Mouse (Mus musculus) neural tube, embryonic 14.5 days (tissue): Measurements from ENCODE around the gene 9130008F23Rik. TPM values are rescaled to one million over a fixed set of nuclear protein-coding genes. Genes with fewer than 3 reads are reported as not detected.

Experiments used
- ATAC-seq: fragments of 200-750 bp; cut with Nextera tagmentation; 2 replicates; pipeline ENCODE4 v1.8.0; 2017; ENCODE audit warnings: low read depth, mild to moderate bottlenecking, moderate TSS enrichment, moderate library complexity
- H3K27ac ChIP-seq: fragments of 300-500 bp; sonication (generic); 2 replicates; pipeline ENCODE4 v1.5.1; 2014; ENCODE audit warnings: low read depth, mild to moderate bottlenecking, control low read depth, low read length, moderate library complexity, mixed read lengths
- H3K27me3 ChIP-seq: fragments of 300-500 bp; sonication (generic); 2 replicates; pipeline ENCODE4 v1.6.1; 2014; ENCODE audit warnings: low read length; ENCODE audit not compliant: control insufficient read depth, insufficient read depth
- H3K36me3 ChIP-seq: fragments of 300-500 bp; sonication (generic); 2 replicates; pipeline ENCODE4 v1.6.1; 2014; ENCODE audit warnings: low read length, mixed read lengths; ENCODE audit not compliant: control insufficient read depth, insufficient read depth
- H3K4me1 ChIP-seq: fragments of 300-500 bp; sonication (generic); 2 replicates; pipeline ENCODE4 v1.6.1; 2014; ENCODE audit warnings: low read length; ENCODE audit not compliant: control insufficient read depth, insufficient read depth
- H3K4me2 ChIP-seq: fragments of 300-500 bp; sonication (generic); 2 replicates; pipeline ENCODE4 v1.6.1; 2014; ENCODE audit warnings: mild to moderate bottlenecking, low read depth, low read length, control low read depth
- H3K4me3 ChIP-seq: fragments of 300-500 bp; sonication (generic); 2 replicates; pipeline ENCODE4 v1.5.1; 2014; ENCODE audit warnings: low read depth, low read length, control low read depth, mixed read lengths
- H3K9ac ChIP-seq: fragments of 300-500 bp; sonication (generic); replicated peaks from 2 replicates; pipeline ENCODE4 v1.6.1; 2014; ENCODE audit warnings: low read depth, mild to moderate bottlenecking, control low read depth, low read length, mixed read lengths
- H3K9me3 ChIP-seq: fragments of 300-500 bp; sonication (generic); 2 replicates; pipeline ENCODE4 v1.6.1; 2016; ENCODE audit warnings: low read length; ENCODE audit not compliant: control insufficient read depth
- WGBS: fragments of 180-500 bp; shearing (Covaris S2); extraction: QIAGEN DNeasy Blood & Tissue Kit; methylation state at CpG from one replicate; pipeline ENCODE4 v1.1.7; 2014; 5-methylcytosine and 5-hydroxymethylcytosine counted together
- polyA plus RNA-seq: library from polyadenylated mRNA; unstranded; fragments of >200 nt; fragmentation: Nextera tagmentation; extraction: Ambion mirVana; gene quantifications from 2 replicates; pipeline ENCODE4 v1.2.1, GENCODE M21; 2014

9130008F23Rik gene
- polyA plus RNA-seq = 0.45 and 0.59 TPM in 2 replicates

DNA sequence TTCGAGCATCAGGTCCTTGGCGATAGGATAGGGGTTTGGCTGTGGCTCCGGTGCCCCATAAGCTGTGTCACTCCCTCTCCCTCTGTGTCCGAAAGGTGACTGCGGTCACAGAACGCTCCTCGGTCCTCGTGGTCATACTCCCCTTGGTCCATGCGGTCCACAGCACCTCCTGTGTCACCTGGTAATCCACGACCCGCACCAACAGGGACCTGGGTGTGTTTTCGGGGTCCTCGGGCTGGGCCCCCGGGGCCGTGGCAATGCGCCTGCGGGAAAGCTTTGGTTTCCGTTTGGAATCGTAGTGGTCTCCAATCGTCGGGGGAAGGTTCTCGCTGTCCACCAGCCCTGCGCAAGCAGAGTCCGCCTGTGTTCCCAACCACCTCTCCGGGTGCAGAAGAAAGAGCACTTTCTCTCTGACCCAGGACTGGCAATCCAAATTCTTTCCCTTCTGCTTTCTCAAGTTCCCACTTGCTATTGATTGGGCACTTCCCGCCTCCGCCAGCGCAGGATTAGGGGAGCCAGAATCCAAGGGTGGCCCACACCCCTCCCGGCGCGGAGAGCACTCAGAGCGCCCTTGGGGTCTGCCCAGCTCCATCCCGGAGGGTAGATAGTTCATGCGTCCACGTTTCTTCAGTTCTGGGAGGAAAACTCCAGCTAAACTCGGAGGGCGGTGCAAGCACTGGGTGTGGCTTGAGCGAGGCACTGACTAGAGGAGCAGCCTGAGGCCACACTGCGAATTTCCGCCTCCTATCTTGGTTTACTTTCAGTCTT is at the start of gene 9130008F23Rik:
Gene 9130008F23Rik, minus strand, starts transcription at position 636 of the 768 bp plus-strand sequence.
- Histone ChIP-seq H3K27me3 (no peaks in the 10 kb centered on the region), H3K4me1 (no peaks in the 10 kb centered on the region), H3K36me3 (no peaks in the 10 kb centered on the region), H3K9me3 (no peaks in the 10 kb centered on the region), H3K4me2 (peak within 1 kb of the TSS; percentile 82), H3K27ac (no peak within 1 kb of the TSS), H3K4me3 (peak within 1 kb of the TSS; percentile 39), H3K9ac (peak within 1 kb of the TSS; percentile 33; the same call in 1 of the 2 replicates)
- ATAC-seq = peak; percentile 73
- WGBS = under 1% methylated on average over 40 of the region's 40 CpGs

DNA sequence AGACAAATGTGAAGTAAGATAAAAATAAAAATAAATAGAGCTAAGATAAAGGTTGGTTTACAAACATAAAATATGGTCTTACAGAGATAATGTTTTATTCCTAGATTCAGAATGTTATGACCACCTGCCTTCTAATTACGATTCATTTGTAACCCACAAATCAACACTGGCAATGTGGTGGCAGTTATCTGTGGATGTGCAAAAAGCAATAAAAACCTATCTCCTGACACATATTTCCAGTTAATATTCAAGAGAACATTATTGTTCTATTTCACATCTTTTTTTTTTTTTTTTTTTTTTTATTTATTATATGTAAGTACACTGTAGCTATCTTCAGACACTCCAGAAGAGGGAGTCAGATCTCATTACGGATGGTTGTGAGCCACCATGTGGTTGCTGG is 35.1 kb upstream of the 9130008F23Rik start:
- H3K36me3 ChIP-seq = no peaks in the 10 kb centered on the region
- no peak overlapping the region for H3K4me3 ChIP-seq
- no peak for ATAC-seq
- H3K9me3 ChIP-seq = no peaks in the 10 kb centered on the region
- no peak overlapping the region for H3K9ac ChIP-seq
- no peaks in the 10 kb centered on the region for H3K4me1 ChIP-seq
- no peak overlapping the region for H3K27ac ChIP-seq
- no peaks in the 10 kb centered on the region for H3K27me3 ChIP-seq
- WGBS = 95% methylated on average over 1 of the region's 2 CpGs
- H3K4me2 ChIP-seq = no peak overlapping the region

DNA sequence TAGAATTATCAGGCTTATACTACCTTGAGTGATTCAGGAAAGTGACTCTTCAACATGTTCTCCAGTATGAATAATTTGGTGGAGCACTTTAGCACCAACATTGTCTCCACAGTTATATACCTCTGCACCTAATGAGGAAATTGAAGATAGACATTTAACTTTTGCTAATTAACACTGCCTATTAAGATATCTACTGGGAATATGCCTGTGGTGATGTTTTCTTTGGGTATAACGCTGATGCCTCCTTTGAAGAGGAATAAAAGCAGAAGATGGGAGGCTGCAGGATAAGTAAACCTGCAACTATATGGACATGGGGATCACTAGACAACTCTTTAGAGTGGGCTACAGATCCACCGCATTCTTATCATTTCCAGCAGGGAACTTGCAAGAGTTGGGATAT is 33.9 kb upstream of the 9130008F23Rik start, which contains the start of gene Glyatl3:
Gene Glyatl3, minus strand, starts transcription at position 101 of the 400 bp plus-strand sequence.
- Histone ChIP-seq H3K4me2 (no peak within 1 kb of the TSS), H3K27me3 (no peaks in the 10 kb centered on the region), H3K4me1 (no peaks in the 10 kb centered on the region), H3K36me3 (no peaks in the 10 kb centered on the region), H3K9me3 (no peaks in the 10 kb centered on the region), H3K4me3 (no peak within 1 kb of the TSS), H3K9ac (no peak within 1 kb of the TSS), H3K27ac (no peak within 1 kb of the TSS)
- no peak for ATAC-seq
- WGBS = 97% methylated on average over 2 of the region's 2 CpGs

DNA sequence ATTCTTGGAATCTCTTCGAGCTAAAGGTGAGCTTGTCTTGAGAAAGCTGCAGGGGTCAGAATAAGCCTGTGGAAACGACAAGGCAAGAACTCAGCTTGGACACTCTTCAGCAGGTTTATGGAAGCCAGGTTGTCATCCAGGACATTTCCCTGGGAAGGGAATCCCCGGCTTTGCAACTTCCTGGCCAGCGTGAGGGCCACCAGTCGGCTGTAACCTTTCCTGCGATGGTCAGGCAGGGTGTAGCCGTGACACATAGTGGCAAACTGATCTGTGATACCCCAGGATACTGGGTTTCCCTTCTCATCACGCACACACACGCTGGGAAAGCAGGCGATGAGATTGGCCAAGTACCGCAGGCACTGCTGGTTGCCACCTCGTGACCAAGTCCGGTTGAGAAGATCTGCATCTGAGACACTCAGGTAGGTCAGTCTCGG is 24.4 kb upstream of the 9130008F23Rik start:
- no peak overlapping the region for H3K27ac ChIP-seq
- peak; percentile 51; the same call in 1 of the 2 replicates for ATAC-seq

DNA sequence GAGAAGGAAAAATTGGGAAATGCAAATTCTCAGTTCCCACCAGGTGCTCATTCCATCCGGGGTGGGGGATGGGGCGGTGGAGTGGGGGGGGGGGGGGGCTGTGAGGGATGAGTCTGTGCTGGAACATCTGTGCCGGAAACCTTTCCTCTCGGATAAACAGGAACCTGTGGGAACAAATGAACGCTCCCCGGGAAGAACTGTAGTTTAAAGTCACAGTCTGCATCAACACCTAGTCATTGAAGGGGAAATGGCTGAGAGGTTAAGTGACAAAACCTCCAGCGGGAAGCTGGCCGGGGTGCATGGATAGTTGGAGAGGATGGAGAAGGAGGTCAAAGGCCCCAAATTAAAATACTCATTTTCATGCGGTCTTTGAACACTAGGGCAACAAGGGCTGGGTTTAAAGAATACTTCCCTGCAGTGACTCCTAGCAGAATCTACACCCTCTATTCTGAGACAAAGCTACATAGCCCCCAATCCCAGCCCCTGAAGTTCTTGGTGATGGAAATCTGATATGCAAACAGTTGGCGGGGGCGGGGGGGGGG is 23.8 kb upstream of the 9130008F23Rik start:
- no peak overlapping the region for H3K4me2 ChIP-seq
- no peak overlapping the region for H3K27ac ChIP-seq
- no peaks in the 10 kb centered on the region for H3K4me1 ChIP-seq
- 11% methylated on average over 11 of the region's 11 CpGs for WGBS
- H3K4me3 ChIP-seq = no peak overlapping the region
- H3K27me3 ChIP-seq = no peaks in the 10 kb centered on the region
- no peak overlapping the region for H3K9ac ChIP-seq
- no peaks in the 10 kb centered on the region for H3K36me3 ChIP-seq
- ATAC-seq = no peak
- H3K9me3 ChIP-seq = no peaks in the 10 kb centered on the region

More for the DNA sequence above, 24.4 kb upstream of the 9130008F23Rik start:
- no peaks in the 10 kb centered on the region for H3K27me3 ChIP-seq
- H3K9me3 ChIP-seq = no peaks in the 10 kb centered on the region
- no peak overlapping the region for H3K4me3 ChIP-seq
- no peaks in the 10 kb centered on the region for H3K36me3 ChIP-seq
- H3K9ac ChIP-seq = no peak overlapping the region
- no peaks in the 10 kb centered on the region for H3K4me1 ChIP-seq
- 19% methylated on average over 14 of the region's 14 CpGs for WGBS
- H3K4me2 ChIP-seq = peak overlapping the region; percentile 34; the same call in 1 of the 2 replicates

DNA sequence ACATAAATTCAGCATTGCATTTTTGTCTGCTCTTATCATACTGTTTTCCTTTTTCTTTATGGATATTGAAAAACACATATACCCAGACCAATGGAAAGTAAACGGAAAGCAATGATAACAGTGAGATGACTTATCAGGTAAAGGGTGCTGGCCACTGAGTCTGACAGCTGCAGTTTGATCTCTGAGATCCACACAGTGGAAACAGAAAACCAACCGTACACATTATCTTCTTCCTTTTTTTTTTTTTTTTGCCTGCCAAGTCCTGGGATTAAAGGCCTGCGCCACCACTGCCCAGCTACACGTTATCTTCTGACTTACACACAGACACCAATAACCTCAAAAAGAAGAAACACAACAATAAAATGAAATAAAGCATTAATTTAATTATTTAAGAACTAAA is 23.0 kb upstream of the 9130008F23Rik start:
- ATAC-seq = no peak
- Histone ChIP-seq H3K9ac (no peak overlapping the region), H3K4me2 (no peak overlapping the region), H3K9me3 (no peaks in the 10 kb centered on the region), H3K36me3 (no peaks in the 10 kb centered on the region), H3K27me3 (no peaks in the 10 kb centered on the region), H3K27ac (no peak overlapping the region), H3K4me1 (no peaks in the 10 kb centered on the region), H3K4me3 (no peak overlapping the region)
- 76% methylated on average over 4 of the region's 4 CpGs for WGBS

DNA sequence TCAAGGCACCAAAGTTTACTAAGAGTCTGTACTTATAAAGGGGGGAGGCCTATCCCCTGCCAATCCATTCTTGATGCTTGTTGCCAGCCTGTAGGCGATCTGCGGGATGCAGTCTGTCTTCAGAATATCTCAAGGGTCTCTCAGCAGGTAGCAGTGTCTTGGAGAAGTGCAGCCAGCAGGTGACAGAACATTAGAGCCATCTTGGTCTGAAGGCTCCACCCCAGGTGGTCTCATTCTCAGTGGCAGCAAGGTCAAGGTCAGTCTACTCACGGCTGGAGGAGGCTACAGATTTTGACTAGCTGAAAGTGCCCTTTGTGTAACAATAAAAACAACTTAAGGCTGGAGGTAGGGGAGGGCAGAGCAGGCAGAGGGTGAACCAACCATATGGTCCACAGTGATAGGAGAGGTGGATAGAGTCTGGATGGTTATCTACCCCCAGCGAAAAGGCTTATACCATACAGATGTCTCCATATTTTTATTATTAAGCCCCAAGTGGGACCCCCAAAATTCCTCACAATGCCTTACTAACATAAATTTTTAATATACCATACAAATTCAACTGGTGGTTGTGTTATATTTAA is 19.5 kb upstream of the 9130008F23Rik start:
- no peaks in the 10 kb centered on the region for H3K9me3 ChIP-seq
- H3K36me3 ChIP-seq = no peaks in the 10 kb centered on the region
- H3K9ac ChIP-seq = no peak overlapping the region
- no peak for ATAC-seq
- whole genome bisulfite sequencing = 48% methylated on average over 4 of the region's 4 CpGs
- H3K4me3 ChIP-seq = no peak overlapping the region
- no peak overlapping the region for H3K4me2 ChIP-seq
- H3K27ac ChIP-seq = no peak overlapping the region
- no peaks in the 10 kb centered on the region for H3K4me1 ChIP-seq
- H3K27me3 ChIP-seq = no peaks in the 10 kb centered on the region

DNA sequence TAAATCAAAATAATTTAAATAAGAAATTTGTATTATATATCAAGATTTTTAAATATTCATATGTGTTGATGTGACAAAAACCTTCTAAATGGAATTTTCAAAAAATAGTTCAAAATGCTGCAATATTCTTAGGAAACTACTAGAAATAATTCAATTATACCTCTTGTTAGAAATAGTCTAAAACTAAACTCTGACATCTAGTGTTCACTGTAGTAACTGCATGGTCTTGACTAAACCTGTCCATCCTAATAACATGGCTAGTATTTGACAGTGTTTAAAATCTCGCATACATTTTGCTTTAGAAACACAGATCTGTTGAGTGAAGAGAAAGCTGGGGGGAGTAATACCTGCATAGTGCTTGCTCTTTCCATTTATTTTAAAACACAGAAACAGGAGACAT is 16.5 kb upstream of the 9130008F23Rik start:
- Histone ChIP-seq H3K4me2 (no peak overlapping the region), H3K36me3 (no peaks in the 10 kb centered on the region), H3K4me1 (no peaks in the 10 kb centered on the region), H3K27ac (no peak overlapping the region), H3K9me3 (no peaks in the 10 kb centered on the region), H3K9ac (no peak overlapping the region), H3K27me3 (no peaks in the 10 kb centered on the region), H3K4me3 (no peak overlapping the region)
- 83% methylated on average over 1 of the region's 1 CpGs for WGBS
- no peak for ATAC-seq
